ENCODE assay signal across 16 mouse cellular contexts in the genomic region with DNA sequence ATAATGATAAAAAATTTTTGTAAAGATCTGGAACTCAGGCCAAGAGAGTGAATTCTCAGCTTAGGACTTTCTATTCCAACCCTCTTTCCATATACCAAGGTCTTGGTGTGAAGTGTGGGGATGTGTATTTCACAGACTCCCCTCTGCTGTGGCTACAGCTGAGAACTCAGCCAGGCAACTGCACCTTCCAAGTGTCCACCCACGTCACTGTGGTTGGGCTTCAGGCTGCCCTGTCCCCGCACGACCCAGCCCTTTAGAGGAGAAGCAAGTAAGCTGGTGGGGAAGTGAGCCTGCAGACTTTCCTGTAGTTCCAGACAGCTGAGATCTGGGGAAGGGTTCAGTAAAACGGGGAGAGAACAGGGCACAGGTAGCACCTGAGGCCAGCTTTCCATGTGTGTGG.
"Had no signal": no experiment of that assay in that cellular context is flagged by ENCODE, and none has a peak within 500 bp of the region (broad histone marks: within the 10 kb centered on the region; RNA-seq: fewer than 3 reads in every experiment).

No protein-coding gene starts in this region.

- H3K4me3 ChIP-seq: kidney, embryonic 15.5 days; limb, embryonic 12.5 days; limb, embryonic 15.5 days; midbrain, embryonic 12.5 days; stomach, embryonic 15.5 days had no signal

- H3K4me1 ChIP-seq: kidney, embryonic 15.5 days; stomach, embryonic 15.5 days had no signal

- H3K27ac ChIP-seq: kidney, embryonic 15.5 days; limb, embryonic 15.5 days; liver, embryonic 14.5 days; macrophage; midbrain, embryonic 12.5 days; stomach, embryonic 15.5 days had no signal

- DNase-seq: kidney, adult 11 months; kidney, adult 8-10 months; kidney, postnatal 10 days; kidney, postnatal 36 days; left cerebral cortex, postnatal 4 days; liver, postnatal 0 days; lung, embryonic 14.5 days; spleen, adult 18-20 months; thymus, postnatal 25 days had no signal
